Mouse (Mus musculus): ENCODE data around the gene Sec24d. TPM values are rescaled to one million over a fixed set of nuclear protein-coding genes. Genes with fewer than 3 reads are reported as not detected.
A peak's percentile ranks its signal among the peaks of the same experiment; 100 is the strongest.

Sec24d gene
- total RNA-seq, 2 experiments from 2014 or later, result 65.6 to 69.4 TPM

DNA sequence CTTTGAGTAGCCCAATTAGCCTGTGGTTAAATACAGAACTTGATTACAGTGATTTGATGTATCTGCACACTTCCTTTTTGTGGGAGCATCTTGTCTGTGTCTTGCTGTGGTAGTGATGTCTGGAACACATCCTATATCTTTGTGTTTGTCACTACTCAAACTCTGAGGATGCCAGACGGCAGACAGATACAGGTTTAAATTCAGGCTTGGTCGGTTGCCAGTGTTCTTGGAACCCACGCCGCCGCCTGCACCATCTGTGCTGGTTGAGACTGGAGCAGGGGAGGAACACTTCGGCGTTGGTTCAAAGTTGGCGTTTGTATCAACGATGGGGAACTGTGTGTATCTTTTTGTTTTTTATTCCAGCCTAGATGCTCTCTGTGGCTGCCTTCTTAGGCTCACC is 31.0 kb downstream of the Sec24d start:
- DNase-seq, result no peak

DNA sequence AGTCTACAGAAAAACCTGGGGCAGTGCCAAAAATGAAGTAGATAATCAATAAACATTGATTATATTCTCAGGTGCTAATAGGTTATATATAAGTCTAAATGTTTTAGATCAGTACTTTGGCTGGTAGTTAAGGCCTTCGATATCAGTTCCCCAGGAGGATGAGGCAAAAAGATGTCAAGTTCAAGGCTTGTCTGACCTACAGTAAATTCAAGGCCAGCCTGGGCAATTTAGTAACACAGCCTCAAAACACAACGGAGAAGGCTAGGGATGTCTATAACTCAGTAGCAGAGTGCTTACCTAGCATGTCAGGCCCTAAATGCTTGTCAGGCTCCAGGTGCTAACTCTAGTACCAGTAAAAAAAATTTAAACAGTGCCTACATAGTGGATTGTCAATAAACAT is 34.3 kb downstream of the Sec24d start:
- no peak for DNase-seq

DNA sequence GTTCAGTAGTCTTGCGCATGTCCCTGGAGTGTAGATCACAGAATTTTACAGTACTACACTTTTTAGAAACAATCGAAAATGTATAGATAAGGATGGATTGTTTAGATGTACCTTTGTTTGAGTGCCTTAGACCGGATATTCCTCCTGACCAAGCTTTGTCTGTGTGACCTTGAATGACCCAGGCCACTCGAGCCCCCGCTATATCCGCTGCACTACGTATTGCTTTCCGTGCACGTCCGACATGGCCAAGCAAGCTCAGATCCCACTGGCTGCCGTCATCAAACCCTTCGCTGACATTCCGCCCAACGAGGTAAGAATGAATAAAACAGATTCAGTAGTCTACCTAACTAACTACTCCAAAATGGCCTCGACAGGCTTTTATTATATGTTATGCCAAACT is 38.4 kb downstream of the Sec24d start:
- DNase-seq, result no peak

DNA sequence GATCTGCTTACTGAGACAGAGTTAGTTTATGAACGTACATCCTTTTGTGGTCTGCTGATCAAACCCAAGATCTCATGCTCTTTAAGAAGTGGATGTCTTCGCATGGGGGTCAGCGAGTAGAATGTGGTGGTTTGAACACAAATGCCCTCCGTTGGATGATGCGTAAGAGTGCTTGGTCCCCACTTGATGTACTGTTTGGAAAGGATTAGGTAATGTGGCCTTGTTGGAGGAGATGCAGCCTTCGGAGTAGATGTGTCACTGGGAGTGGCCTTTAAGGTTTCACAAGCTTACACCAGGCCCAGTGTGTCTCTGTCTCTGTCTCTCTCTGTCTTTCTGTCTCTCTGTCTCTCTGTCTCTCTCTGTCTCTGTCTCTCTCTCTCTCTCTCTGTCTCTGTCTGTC is 40.2 kb downstream of the Sec24d start:
- no peak for DNase-seq

DNA sequence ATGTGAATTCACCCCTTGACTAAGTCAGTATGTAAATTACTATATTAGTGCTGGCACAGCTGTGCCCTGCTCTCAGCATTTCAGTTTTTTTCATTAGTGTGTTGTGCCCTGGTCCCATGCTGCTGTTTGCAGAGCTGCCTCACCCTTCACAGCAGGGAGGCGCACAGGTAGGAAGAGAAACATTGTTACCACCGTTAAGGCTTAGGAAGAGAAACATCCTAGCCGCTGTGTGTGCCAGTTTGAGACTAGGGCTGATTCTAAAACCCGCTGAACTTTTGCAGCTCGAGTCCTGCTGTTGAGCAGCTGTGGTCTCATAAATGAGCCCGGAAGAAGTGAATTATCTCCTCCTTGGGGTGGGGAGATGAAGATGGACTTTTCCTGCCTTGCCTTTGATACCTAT is 41.9 kb downstream of the Sec24d start:
- DNase-seq, result no peak

DNA sequence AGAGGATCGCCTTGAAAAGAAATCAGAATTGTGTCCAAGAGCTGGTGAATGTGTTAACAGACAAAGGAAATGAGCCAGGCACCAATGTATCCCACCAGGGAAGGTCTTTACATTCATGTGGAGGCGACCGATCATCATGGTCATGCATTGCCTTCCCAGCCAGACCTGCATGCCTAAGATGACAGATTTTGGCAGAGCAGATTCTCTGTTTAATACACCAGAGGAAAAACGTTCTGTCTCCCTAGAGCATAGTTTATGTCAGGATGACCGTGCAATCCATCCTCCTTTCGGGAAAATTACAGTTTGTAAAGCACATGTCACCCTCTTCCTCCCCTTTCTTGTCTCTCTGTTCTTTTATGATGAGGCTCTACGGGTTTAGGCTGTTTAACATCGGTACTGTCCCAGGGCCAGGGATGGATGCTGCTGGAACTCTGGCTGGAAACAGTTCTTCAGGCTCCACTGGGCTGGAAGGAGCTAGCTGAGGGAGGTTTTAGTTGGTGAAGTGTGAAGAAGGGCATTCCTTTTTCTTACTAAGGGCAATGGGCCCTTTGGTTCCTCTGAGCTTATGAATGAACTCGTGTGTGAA is 45.3 kb downstream of the Sec24d start:
- DNase-seq, result no peak

DNA sequence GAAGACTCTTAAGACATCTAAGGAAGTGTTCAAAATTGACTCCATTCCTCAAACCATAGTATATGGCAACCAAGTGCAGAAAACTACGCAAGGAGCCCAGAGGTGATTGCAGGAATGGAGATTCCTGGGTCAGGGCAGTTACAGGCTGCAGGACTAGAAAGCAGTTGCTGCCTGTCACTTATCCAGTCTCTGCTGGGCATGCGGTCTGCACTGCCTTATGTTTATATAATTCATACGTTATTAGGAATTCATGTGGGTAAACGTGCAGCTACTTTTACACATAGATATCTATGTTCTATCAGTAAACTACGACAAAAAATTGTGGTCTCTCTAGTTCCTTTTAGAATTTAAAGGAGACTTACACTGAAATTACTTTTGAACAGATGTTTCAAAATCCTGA is 46.2 kb downstream of the Sec24d start:
- no peak for DNase-seq

DNA sequence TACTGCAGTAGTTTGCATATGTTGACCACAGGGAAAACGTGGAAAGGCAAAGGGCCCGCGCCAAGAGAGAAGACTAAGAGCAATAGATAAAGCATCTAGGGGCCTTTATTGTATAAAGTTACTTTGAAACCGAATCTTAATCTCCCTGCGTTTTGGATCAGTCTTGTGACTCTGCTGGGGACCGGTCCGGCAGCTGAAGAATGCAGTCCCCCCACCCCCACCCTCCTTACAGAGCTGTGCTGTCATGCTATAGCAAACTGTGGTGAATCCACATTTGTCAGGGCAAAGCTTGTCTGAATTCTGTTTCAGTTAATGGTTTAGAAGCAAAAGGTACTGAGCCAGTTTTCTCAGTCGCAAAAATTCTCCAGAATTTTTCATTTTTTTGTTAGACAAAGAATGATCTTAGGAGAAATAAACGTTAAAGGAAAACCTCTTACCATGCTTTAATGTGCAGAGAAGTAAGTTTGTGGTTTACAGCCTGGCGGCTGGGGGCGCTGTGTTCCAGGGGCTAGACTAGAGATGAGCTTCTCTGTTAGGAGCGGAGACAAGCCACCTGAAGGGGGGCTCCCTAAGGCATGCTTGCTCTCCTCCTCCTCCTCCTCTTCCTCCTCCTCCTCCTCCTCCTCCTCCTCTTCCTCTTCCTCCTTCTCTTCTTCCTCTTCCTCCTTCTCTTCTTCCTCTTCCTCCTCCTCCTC is 46.8 kb downstream of the Sec24d start:
- no peak for DNase-seq

DNA sequence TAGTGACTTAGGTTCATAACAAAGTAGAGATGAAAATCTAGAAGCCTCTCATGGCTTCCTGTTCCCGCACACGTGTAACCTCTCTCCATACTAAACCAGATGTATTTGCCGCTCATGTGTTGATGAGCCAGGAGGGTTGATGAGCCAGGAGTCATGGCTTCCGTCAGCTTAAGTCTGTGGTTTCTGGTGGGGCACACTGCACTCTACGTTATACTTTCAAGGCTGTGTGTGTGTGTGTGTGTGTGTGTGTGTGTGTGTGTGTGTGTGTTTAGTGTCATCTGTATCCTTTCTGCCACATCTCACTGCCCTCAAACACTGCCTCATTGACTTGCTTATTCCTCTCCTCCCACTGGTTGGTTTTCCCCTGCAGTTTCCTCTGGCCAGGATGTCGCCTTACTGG is 48.8 kb downstream of the Sec24d start:
- DNase-seq, result no peak

DNA sequence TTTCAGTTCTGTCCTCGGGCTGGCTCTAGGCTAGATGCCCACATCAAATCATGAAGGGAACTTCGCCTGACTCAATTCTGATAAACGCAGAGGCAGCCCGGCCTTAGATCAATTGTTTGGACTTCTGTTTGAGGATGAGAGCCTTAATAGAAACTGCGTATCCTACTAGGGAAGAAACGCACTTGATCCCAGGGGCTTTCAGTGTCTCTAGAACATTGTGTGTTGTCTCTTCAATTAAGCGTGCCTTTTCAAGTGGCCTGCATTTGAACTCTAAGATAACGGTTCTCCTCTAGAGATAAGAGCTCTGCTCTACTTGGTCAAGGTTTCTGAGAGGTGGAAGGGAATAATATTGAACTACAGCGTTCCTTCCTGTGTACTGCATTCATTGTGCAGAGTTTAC is 49.8 kb downstream of the Sec24d start:
- DNase-seq, result no peak

DNA sequence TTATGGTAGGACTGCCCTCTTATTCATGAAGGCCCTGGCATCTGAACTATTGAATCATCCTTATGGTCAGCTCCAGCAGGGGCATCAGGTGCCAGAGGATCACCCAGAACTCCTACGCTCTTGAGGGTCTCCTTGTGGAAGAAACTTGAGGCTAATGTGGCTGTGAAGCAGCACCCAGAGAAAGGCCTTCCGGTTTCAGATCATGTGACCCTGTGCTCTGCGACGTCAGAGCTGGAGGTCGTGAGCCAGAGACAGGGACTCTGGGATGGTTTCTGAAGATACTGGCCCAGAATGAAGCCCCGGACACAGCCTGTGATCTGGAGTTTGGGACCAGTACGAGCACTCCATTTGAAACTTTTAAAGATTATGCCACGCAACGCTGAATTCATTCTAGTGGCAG is 53.1 kb downstream of the Sec24d start:
- no peak for DNase-seq

DNA sequence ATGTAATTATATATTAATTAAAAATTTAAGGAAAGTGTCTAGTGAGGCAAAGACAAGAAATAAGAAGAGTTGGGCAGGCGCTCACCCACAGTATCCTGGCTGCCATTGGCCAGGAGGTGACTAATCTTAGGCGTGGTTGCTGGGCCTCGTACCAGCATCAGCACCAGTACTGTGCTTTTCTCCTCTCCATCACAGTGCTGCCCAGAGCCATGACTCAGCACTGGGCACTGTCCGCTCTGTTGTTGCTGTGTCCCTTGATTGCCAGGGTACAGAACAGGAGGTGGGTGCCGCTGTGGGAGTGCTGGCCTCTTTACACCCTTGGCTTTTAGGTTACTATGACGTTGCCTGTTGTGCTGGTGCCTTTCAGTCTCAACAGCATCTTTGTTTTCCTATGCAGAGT is 54.4 kb downstream of the Sec24d start:
- DNase-seq, result peak; percentile 35

DNA sequence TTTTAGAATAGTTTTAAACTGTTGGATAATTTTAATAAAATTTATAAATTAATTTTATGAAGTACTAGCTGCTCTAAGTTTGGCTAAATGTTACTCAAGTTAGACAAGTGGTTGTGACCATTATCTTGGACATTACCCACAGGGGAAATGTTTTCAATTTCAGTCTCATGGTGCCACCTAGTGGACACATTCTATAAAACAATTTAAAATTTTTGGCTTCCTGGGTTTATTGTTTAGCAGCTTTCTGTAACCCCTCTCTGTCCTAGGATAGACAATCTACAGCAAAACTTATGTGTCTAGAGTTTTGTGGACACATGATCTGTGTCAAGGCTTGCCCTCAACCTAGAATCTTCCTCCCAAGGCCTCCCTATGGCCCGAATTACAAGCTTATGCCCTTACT is 54.9 kb downstream of the Sec24d start:
- peak; percentile 35 for DNase-seq

DNA sequence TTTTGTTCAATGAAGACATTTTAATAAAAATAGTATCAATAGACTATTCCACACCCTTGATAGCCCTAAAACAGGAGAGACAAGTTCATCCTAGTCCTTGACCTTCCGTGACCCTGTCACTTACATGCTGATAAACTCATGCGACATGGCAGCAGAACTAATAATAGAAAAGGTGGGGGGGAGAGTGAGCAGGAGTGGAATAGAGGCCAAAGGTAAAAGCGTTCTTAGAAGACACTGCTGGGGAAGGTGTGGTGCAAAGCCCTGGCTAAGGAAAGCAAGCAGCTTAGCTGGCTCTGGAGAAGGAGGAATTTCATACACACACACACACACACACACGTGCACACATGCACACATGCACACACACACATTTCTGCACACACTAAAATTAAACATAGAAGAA is 57.1 kb downstream of the Sec24d start:
- no peak for DNase-seq

DNA sequence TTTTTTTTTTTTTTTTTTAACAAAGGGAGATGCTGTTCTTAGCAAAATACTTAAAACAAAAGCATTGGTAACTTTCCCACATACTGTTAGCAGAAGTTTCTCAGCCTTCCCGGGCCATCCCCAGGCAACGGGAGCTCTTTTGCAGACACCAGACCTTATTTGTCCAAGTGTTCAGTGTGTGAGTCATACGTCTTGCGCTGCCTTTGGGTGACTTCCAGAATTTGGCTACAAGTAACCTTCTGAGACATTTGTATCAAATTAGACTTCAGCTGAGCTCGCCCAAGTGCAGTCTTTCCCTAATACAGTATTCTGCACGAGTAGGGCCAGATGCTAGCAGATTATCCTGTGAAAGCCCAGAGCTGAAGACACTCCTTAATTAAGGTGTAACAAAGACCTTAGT is 62.0 kb downstream of the Sec24d start:
- peak; percentile 73 for DNase-seq

DNA sequence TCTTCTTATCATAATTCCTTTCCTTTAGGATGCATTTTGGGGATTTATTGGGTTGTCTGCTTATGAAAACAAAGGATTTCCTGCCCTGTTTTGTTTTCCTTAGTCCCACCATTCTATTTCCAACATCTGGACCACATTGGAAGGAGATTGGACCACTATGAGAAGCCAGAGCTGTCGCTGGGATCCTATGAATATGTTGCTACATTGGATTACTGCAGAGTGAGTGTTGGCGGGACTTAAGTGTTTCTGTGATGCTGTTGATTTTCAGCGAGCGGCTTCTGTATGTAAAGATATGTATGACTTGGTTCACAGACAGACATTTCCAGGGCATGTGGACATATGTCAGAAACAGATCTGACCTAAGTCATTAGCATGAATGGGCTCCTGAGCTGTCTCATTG is 63.0 kb downstream of the Sec24d start:
- DNase-seq, result no peak

DNA sequence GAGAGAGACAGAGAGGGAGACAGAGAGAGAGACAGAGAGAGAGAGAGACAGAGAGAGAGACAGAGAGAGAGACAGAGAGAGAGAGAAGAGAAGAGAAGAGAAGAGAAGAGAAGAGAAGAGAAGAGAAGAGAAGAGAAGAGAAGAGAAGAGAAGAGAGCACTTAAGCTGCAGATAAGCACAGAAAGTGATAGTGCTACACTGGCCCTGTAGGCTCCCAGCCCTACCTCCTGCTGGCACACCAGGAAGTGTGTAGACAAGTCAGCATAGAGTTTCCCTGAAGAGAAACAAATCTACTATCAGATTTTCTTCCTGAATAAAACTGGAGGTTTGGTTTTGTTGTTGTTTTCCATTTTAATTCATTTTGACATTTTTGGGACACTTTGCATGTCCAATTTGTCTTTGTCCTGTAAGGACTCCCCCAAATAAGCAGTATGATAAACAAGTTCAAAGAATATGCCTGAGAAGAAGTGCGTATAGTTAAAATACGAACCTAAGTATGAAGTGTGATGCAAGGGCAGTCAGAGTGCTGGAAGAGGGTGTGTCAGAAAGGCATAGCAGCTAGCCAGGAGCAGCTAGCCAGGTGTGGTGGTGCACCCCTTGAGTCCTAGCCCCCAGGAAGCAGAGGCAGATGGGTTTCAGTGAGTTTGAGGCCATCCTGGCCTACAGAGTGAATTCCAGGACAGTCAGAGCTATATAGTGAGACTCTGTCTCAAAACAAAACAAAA is 65.2 kb downstream of the Sec24d start:
- no peak for DNase-seq

DNA sequence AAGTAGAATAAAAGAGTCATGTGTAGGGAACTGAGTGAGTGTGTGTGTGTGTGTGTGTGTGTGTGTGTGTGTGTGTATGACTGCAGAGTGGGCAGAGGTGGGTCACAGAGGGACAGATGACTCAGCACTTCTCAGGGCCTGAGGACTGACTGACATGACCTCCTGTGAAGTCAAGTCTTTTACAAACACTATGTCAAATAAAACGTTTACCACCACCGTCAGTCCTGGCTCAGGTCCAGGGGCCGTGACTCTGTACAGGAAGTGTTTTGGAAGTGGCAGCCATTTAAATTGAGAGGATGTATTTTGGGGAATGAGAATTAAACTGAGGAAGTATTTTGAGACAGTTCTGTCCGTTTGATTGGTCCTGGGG is 65.8 kb downstream of the Sec24d start:
- DNase-seq, result peak; percentile 51

DNA sequence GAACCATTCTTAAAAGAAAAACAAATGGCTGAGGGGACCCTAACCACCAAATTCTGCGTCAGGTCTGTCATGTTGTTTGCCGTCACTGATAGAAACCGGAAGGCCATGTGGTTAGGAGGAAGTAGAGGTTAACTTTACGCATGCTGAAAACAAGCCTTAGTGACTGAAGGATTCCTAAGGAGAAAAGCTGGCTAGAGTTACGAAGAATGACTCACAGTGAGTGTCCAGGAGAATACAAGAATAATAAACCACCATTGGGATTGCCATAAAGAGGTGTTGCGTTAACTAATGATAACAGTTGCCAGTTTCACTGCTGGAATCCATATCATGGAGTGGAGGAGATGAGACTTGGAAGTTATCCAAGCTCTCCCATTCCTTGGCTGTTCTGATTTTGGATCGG is 67.7 kb downstream of the Sec24d start:
- no peak for DNase-seq

DNA sequence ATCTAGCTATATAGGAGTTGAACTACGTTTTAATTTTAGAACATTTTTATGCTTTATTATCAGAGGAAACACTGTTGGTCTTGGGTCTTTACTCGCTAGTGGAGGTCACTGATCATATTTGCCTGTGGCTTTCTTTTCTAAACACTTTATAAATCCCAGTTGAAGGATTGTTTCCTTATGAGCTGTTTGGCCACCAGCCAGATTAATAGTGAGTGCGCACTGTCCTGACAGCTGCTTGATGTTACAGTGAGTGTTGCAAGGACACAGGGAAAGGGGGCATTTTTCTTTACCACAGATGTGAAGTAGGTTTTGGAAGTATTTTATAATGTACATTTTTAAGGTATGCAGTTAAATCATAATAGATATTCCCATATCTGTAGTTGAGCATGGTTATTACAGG is 68.2 kb downstream of the Sec24d start:
- DNase-seq, result peak; percentile 34

DNA sequence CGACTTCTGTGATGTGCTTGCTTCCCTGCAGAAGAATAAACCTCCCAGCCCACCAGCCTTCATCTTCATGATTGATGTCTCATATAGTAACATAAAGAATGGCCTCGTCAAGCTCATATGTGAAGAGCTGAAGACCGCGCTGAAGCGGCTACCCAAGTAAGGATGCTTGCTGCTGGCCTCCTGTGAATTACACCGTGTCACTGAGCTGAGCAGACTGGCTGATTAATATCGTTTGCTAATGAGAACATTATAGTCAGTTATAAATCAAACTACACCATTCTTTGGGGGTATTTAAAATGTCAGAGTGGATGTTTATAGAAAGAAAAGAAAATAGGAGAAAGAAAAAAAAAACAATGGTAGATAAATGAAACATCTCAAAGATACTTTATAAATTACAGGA is 69.2 kb downstream of the Sec24d start:
- no peak for DNase-seq

DNA sequence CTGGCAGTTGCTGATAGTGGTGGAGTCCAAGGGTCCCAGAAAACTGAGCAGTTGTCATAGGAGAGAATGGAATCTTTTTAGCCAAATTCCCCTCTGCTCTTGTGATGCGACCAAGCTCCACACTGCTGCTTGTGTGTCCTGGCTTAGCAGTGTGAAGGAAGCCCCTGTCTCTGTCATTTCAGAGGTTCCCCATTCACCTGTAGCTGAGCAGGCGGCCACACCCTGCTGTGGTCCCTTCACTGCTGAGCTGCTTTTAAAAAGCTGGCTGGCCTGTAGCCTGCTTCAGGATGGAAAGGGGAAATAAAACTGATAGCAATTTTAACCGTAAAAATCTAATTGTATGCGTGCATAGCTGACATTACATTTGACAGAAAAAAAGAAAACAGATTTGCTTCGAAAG is 69.7 kb downstream of the Sec24d start:
- DNase-seq, result no peak

DNA sequence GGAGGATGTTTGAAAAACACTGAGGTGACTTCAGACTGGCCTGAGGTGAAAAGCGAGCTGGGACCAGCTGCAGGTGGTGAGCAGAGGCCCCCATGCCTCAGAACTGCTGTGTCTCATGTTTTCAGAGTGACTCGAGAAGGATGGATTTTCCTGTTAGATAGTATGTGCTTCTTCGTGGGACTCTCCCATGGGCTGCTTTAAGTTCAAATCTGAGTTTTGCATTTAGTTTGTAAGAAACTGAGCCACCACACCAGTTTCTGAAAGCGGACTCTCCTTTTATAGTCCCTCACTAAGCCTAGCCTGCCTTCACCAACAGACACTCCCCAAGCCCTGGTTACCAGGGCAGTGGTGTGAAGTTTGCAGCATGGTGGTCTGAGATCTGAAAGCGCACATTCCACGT is 70.6 kb downstream of the Sec24d start:
- DNase-seq, result no peak

DNA sequence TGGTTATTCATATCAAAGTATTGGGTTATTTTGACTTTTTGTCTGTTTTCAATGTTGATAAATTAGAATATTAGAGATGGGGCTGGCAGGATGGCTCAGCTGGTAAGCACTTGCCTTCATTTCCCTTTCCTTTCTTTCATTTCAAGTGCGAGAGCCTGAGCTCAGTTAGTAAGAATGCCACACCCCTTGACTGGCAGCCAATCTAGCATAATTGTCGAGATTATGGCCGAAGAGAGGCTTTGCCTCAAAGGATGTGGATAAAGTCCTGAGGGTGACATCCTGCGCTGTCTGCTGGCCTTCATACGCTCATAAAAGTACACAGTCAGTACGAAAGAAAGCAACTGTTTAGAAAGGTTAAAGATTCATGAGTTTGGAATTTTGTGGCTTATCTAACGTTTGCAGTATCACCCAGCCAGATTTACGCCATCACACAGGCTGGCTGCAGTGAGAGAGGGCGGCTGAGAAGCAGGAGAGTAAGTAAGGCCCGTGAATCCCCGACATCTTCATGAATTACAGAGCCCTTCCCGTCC is 71.5 kb downstream of the Sec24d start:
- peak; percentile 39 for DNase-seq
